Mouse (Mus musculus): ENCODE results near the gene Gm9945. TPM values are rescaled to one million over a fixed set of nuclear protein-coding genes. Genes with fewer than 3 reads are reported as not detected.

Gm9945 gene
- polyA plus RNA-seq, 1 experiment from 2014 or later = not detected

DNA sequence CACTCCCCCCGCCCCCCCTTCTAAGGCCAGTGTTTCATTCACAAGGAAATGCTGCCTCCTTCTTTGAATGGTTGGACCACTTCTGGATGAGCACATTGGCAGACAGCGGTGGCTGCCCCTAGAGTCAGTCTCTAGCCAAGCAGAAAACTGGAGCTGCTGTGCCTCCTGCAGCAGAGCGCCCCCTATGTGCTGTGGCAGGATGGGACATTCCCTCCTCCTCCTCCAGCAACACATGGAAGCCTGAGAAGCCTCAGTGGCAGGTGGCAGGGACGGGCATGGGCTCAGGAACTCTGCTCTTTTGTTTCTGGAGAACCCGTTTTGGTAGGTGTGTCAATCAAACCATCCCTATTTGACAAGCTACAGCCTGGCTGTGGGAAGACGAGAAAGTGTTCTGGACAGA is 44.9 kb downstream of the Gm9945 start:
- H3K36me3 ChIP-seq = 0 out of 2 replicates have a peak, but pooled peaks cover 3% of the 10 kb centered on the region
- H3K9me3 ChIP-seq = no peaks in the 10 kb centered on the region
- no peak overlapping the region for H3K9ac ChIP-seq (replicated peaks)
- 77% methylated on average over 6 of the region's 6 CpGs for whole genome bisulfite sequencing
- no peak overlapping the region for H3K27ac ChIP-seq
- H3K4me3 ChIP-seq (replicated peaks) = no peak overlapping the region
- H3K27me3 ChIP-seq = no peaks in the 10 kb centered on the region
- ATAC-seq (ENCODE audit: insufficient number of reproducible peaks, insufficient read depth, low FRiP score, low TSS enrichment, low read depth) = no peak
- no peak overlapping the region for H3K4me2 ChIP-seq
- H3K4me1 ChIP-seq (replicated peaks) = peaks cover 79% of the 10 kb centered on the region

DNA sequence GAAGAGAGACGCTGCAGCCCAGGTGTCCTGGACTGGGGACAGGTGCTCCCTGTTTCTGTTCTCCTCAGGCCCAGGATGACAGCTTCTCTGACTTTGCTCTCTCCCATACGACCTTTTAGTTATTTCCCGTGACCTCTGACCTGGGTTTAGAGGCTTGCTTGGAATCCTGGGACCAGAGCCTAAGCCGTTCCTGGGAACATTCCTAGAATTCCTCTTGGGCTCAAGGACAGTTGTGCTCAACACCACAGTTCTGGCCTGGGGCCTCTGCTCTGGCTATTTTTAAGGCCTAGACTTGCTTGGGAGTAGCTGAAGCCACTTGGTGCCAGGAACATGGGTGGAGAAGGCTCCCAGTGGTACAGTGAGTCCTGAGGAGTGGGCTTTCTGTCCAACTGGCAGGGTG is 45.5 kb downstream of the Gm9945 start:
- H3K36me3 ChIP-seq = 0 out of 2 replicates have a peak, but pooled peaks cover 3% of the 10 kb centered on the region
- no peak overlapping the region for H3K4me3 ChIP-seq (replicated peaks)
- H3K9me3 ChIP-seq = no peaks in the 10 kb centered on the region
- no peak overlapping the region for H3K4me2 ChIP-seq
- peaks cover 75% of the 10 kb centered on the region for H3K4me1 ChIP-seq (replicated peaks)
- no peak overlapping the region for H3K9ac ChIP-seq (replicated peaks)
- H3K27ac ChIP-seq = no peak overlapping the region
- WGBS = 45% methylated on average over 4 of the region's 4 CpGs
- H3K27me3 ChIP-seq = no peaks in the 10 kb centered on the region
- no peak for ATAC-seq (ENCODE audit: insufficient number of reproducible peaks, insufficient read depth, low FRiP score, low TSS enrichment, low read depth)

GRCm38 (mm10) chr11:53528397-53529252 is 48.7 kb downstream of the Gm9945 start:
- Histone ChIP-seq H3K4me2 (no peak overlapping the region), H3K4me3 (replicated peaks) (no peak overlapping the region), H3K27me3 (no peaks in the 10 kb centered on the region), H3K36me3 (peaks cover 19% of the 10 kb centered on the region), H3K27ac (no peak overlapping the region), H3K4me1 (replicated peaks) (peaks cover 45% of the 10 kb centered on the region), H3K9me3 (no peaks in the 10 kb centered on the region), H3K9ac (replicated peaks) (no peak overlapping the region)
- no peak for ATAC-seq (ENCODE audit: insufficient number of reproducible peaks, insufficient read depth, low FRiP score, low TSS enrichment, low read depth)
- 51% methylated on average over 9 of the region's 9 CpGs for WGBS

GRCm38 (mm10) chr11:53529253-53529557 is 49.2 kb downstream of the Gm9945 start:
- Histone ChIP-seq H3K4me2 (no peak overlapping the region), H3K27me3 (no peaks in the 10 kb centered on the region), H3K9ac (replicated peaks) (no peak overlapping the region), H3K36me3 (peaks cover 25% of the 10 kb centered on the region), H3K9me3 (no peaks in the 10 kb centered on the region), H3K4me3 (replicated peaks) (no peak overlapping the region), H3K27ac (no peak overlapping the region), H3K4me1 (replicated peaks) (peaks cover 40% of the 10 kb centered on the region)
- ATAC-seq (ENCODE audit: insufficient number of reproducible peaks, insufficient read depth, low FRiP score, low TSS enrichment, low read depth) = no peak
- 63% methylated on average over 6 of the region's 6 CpGs for whole genome bisulfite sequencing

GRCm38 (mm10) chr11:53530001-53530400 is 50.0 kb downstream of the Gm9945 start:
- no peak overlapping the region for H3K4me2 ChIP-seq
- H3K36me3 ChIP-seq = peaks cover 31% of the 10 kb centered on the region
- H3K27ac ChIP-seq = no peak overlapping the region
- H3K27me3 ChIP-seq = no peaks in the 10 kb centered on the region
- 82% methylated on average over 9 of the region's 9 CpGs for WGBS
- H3K9me3 ChIP-seq = no peaks in the 10 kb centered on the region
- H3K9ac ChIP-seq (replicated peaks) = no peak overlapping the region
- no peak for ATAC-seq (ENCODE audit: insufficient number of reproducible peaks, insufficient read depth, low FRiP score, low TSS enrichment, low read depth)
- H3K4me3 ChIP-seq (replicated peaks) = no peak overlapping the region
- peaks cover 32% of the 10 kb centered on the region for H3K4me1 ChIP-seq (replicated peaks)

Other genes with a start within 250 kb of the Gm9945 start
- gene Hspa4, start 179.7 kb upstream of the Gm9945 start, polyA plus RNA-seq (2016; fragmentation: Nextera tagmentation; extraction: Ambion mirVana) = 108 and 118 TPM in 2 replicates
- 21.0 and 22.5 TPM in 2 replicates for gene Zcchc10, start 155.5 kb upstream of the Gm9945 start, polyA plus RNA-seq (2016; fragmentation: Nextera tagmentation; extraction: Ambion mirVana)
- gene Aff4, start 129.3 kb upstream of the Gm9945 start, polyA plus RNA-seq (2016; fragmentation: Nextera tagmentation; extraction: Ambion mirVana) = 61.5 and 67.4 TPM in 2 replicates
- gene Leap2, start 57.0 kb upstream of the Gm9945 start, polyA plus RNA-seq (2016; fragmentation: Nextera tagmentation; extraction: Ambion mirVana) = 0.44 TPM in 1 of 2 replicates, not detected in the other
- 461 and 512 TPM in 2 replicates for gene Uqcrq, start 49.3 kb upstream of the Gm9945 start, polyA plus RNA-seq (2016; fragmentation: Nextera tagmentation; extraction: Ambion mirVana)
- 1.2 and 1.9 TPM in 2 replicates for gene Gdf9, start 49.1 kb upstream of the Gm9945 start, polyA plus RNA-seq (2016; fragmentation: Nextera tagmentation; extraction: Ambion mirVana)
- gene Gm10447, start 23.1 kb upstream of the Gm9945 start, polyA plus RNA-seq (2016; fragmentation: Nextera tagmentation; extraction: Ambion mirVana) = 0.36 and 0.38 TPM in 2 replicates
- 6.3 and 6.8 TPM in 2 replicates for gene Shroom1, start 23.0 kb upstream of the Gm9945 start, polyA plus RNA-seq (2016; fragmentation: Nextera tagmentation; extraction: Ambion mirVana)
- gene Gm9837, start 9.7 kb upstream of the Gm9945 start, polyA plus RNA-seq (2016; fragmentation: Nextera tagmentation; extraction: Ambion mirVana) = not detected in 2 replicates
- gene Sowaha, start 108 bp downstream of the Gm9945 start, polyA plus RNA-seq (2016; fragmentation: Nextera tagmentation; extraction: Ambion mirVana) = 0.24 and 0.32 TPM in 2 replicates
- 36.7 and 41.8 TPM in 2 replicates for gene Sept8, start 39.1 kb downstream of the Gm9945 start, polyA plus RNA-seq (2016; fragmentation: Nextera tagmentation; extraction: Ambion mirVana)
- gene Kif3a, start 87.2 kb downstream of the Gm9945 start, polyA plus RNA-seq (2016; fragmentation: Nextera tagmentation; extraction: Ambion mirVana) = 80.7 and 84.6 TPM in 2 replicates
- 2.0 and 2.6 TPM in 2 replicates for gene Il4, start 138.5 kb downstream of the Gm9945 start, polyA plus RNA-seq (2016; fragmentation: Nextera tagmentation; extraction: Ambion mirVana)
- gene Il13, start 154.5 kb downstream of the Gm9945 start, polyA plus RNA-seq (2016; fragmentation: Nextera tagmentation; extraction: Ambion mirVana) = not detected in 2 replicates
- gene Rad50, start 227.2 kb downstream of the Gm9945 start, polyA plus RNA-seq (2016; fragmentation: Nextera tagmentation; extraction: Ambion mirVana) = 30.1 and 30.5 TPM in 2 replicates
- gene Il5, start 240.6 kb downstream of the Gm9945 start, polyA plus RNA-seq (2016; fragmentation: Nextera tagmentation; extraction: Ambion mirVana) = not detected in 2 replicates